Mouse (Mus musculus): ENCODE data around the gene Tcte2. TPM values are rescaled to one million over a fixed set of nuclear protein-coding genes. Genes with fewer than 3 reads are reported as not detected.
"Not testable (repeated sequence)": the region's sequence is repeated elsewhere in the genome, so short reads cannot be mapped to it uniquely, and the experiment has no call there.

The Tcte2 gene
- total and polyA plus RNA-seq, 3 experiments: 0.17 TPM; not detected in 2

- no peak for DNase-seq (ENCODE audit: extremely low read depth)
- dilution Hi-C loops (cut with MboI; ENCODE audit: extremely low pct_ligation_motif_present, extremely low pct_unique_long_range_greater_than_20kb, low sequenced_read_pairs): no loop called here
Observed at GRCm38 (mm10) chr17:13802836-13803408, 41.3 kb upstream of the Tcte2 start.

GRCm38 (mm10) chr17:13797691-13798090, 36.1 kb upstream of the Tcte2 start:
- TF ChIP-seq USF1 (IDR thresholded peaks at IDR 0.05; ENCODE audit: low read depth, low read length) (no peak), SMC3 (IDR thresholded peaks at IDR 0.05; ENCODE audit: low read depth, low read length) (no peak), CHD1 (IDR thresholded peaks at IDR 0.05; ENCODE audit: low read depth, low read length) (no peak), IRF4 (IDR thresholded peaks at IDR 0.05; ENCODE audit: low read depth, low read length) (no peak), USF2 (conservative IDR thresholded peaks at IDR 0.05; ENCODE audit: low read depth, low read length) (no peak), NELFE (IDR thresholded peaks at IDR 0.05; ENCODE audit: low read depth, low read length) (no peak), NRF1 (IDR thresholded peaks at IDR 0.05; ENCODE audit: low read depth, low read length) (no peak), MEF2A (IDR thresholded peaks at IDR 0.05; ENCODE audit: borderline replicate concordance, low read depth, low read length) (no peak), MXI1 (IDR thresholded peaks at IDR 0.05; ENCODE audit: low read depth, low read length) (no peak), MAFK (IDR thresholded peaks at IDR 0.05; ENCODE audit: insufficient replicate concordance, low read length) (no peak), ELF1 (IDR thresholded peaks at IDR 0.05; ENCODE audit: low read depth, low read length) (no peak), ZKSCAN1 (IDR thresholded peaks at IDR 0.05; ENCODE audit: borderline replicate concordance, low read depth, low read length) (no peak), EP300 (IDR thresholded peaks at IDR 0.05; ENCODE audit: low read length) (no peak), TBP (conservative IDR thresholded peaks at IDR 0.05; ENCODE audit: low read depth, low read length) (no peak), SIN3A (IDR thresholded peaks at IDR 0.05; ENCODE audit: low read length) (no peak), MAX (IDR thresholded peaks at IDR 0.05; ENCODE audit: low read length) (no peak), ZMIZ1 (IDR thresholded peaks at IDR 0.05; ENCODE audit: low read depth, low read length) (no peak), RCOR1 (conservative IDR thresholded peaks at IDR 0.05; ENCODE audit: low read depth, low read length) (no peak), E2F4 (IDR thresholded peaks at IDR 0.05; ENCODE audit: insufficient replicate concordance, low read depth, low read length) (no peak), JUND (conservative IDR thresholded peaks at IDR 0.05; ENCODE audit: low read depth, low read length) (no peak)
- in situ Hi-C loops (cut with MboI; ENCODE audit: low pct_ligation_motif_present, low pct_unique_long_range_greater_than_20kb, low sequenced_read_pairs): no loop called here
- Histone ChIP-seq H3K4me3 (replicated peaks in 1 of 3; ENCODE audit: low read depth in 2 of 3, low read length in 2 of 3, poor library complexity in 1 of 3) (no peak overlapping the region), H3K27ac (ENCODE audit: insufficient read depth, low read depth) (no peak overlapping the region), H3K9ac (ENCODE audit: insufficient read depth, low read depth) (no peak overlapping the region), H3K27me3 (replicated peaks) (no peaks in the 10 kb centered on the region), H3K36me3 (replicated peaks in 1 of 2; ENCODE audit: control insufficient read depth in 1 of 2, insufficient read depth in 1 of 2, low read length in 1 of 2) (no peaks in the 10 kb centered on the region), H3K4me1 (ENCODE audit: control insufficient read depth in 1 of 2, insufficient read depth in 2 of 2) (peaks cover 0 to 4% of the 10 kb centered on the region in 2 experiments; a peak in 1 of 4 replicates), H3K4me2 (ENCODE audit: insufficient read depth, low read depth, poor library complexity, severe bottlenecking) (no peak overlapping the region), H3K79me2 (replicated peaks; ENCODE audit: control insufficient read depth, extremely low read depth, insufficient read depth, poor library complexity, severe bottlenecking) (no peaks in the 10 kb centered on the region), H3K9me3 (replicated peaks; ENCODE audit: low read length) (no peaks in the 10 kb centered on the region)
- dilution Hi-C loops (cut with MboI; ENCODE audit: extremely low pct_ligation_motif_present, extremely low pct_unique_long_range_greater_than_20kb, low sequenced_read_pairs): no loop called here
- DNase-seq (ENCODE audit: extremely low read depth): no peak

More at GRCm38 (mm10) chr17:13802836-13803408, 41.3 kb upstream of the Tcte2 start:
- peaks cover 0 to 7% of the 10 kb centered on the region in 2 experiments for H3K36me3 ChIP-seq (replicated peaks in 1 of 2; ENCODE audit: control insufficient read depth in 1 of 2, insufficient read depth in 1 of 2, low read length in 1 of 2)
- no peak overlapping the region for H3K4me2 ChIP-seq (ENCODE audit: insufficient read depth, low read depth, poor library complexity, severe bottlenecking)
- H3K79me2 ChIP-seq (replicated peaks; ENCODE audit: control insufficient read depth, extremely low read depth, insufficient read depth, poor library complexity, severe bottlenecking): no peaks in the 10 kb centered on the region
- H3K9ac ChIP-seq (ENCODE audit: insufficient read depth, low read depth): no peak overlapping the region
- no peak overlapping the region for H3K27ac ChIP-seq (ENCODE audit: insufficient read depth, low read depth)
- H3K4me3 ChIP-seq (replicated peaks in 1 of 3; ENCODE audit: low read depth in 2 of 3, low read length in 2 of 3, poor library complexity in 1 of 3): no peak overlapping the region
- H3K27me3 ChIP-seq (replicated peaks): no peaks in the 10 kb centered on the region
- in situ Hi-C loops (cut with MboI; ENCODE audit: low pct_ligation_motif_present, low pct_unique_long_range_greater_than_20kb, low sequenced_read_pairs): no loop called here
- TF ChIP-seq POLR2AphosphoS2 (IDR thresholded peaks at IDR 0.05; ENCODE audit: low read depth, low read length) (no peak), SMC3 (IDR thresholded peaks at IDR 0.05; ENCODE audit: low read depth, low read length) (no peak)
- H3K4me1 ChIP-seq (ENCODE audit: control insufficient read depth in 1 of 2, insufficient read depth in 2 of 2): peaks cover 0 to 12% of the 10 kb centered on the region in 2 experiments; a peak in 1 of 4 replicates
- no peaks in the 10 kb centered on the region for H3K9me3 ChIP-seq (replicated peaks; ENCODE audit: low read length)

GRCm38 (mm10) chr17:13790033-13790432, 28.4 kb upstream of the Tcte2 start:
- DNase-seq (ENCODE audit: extremely low read depth); in situ Hi-C loops (cut with MboI; ENCODE audit: low pct_ligation_motif_present, low pct_unique_long_range_greater_than_20kb, low sequenced_read_pairs); H3K79me2 ChIP-seq (replicated peaks; ENCODE audit: control insufficient read depth, extremely low read depth, insufficient read depth, poor library complexity, severe bottlenecking); H3K36me3 ChIP-seq (replicated peaks in 1 of 2; ENCODE audit: control insufficient read depth in 1 of 2, insufficient read depth in 1 of 2, low read length in 1 of 2); H3K9me3 ChIP-seq (replicated peaks; ENCODE audit: low read length); H3K4me3 ChIP-seq (replicated peaks in 1 of 3; ENCODE audit: low read depth in 2 of 3, low read length in 2 of 3, poor library complexity in 1 of 3); H3K4me2 ChIP-seq (ENCODE audit: insufficient read depth, low read depth, poor library complexity, severe bottlenecking); H3K27ac ChIP-seq (ENCODE audit: insufficient read depth, low read depth); H3K4me1 ChIP-seq (ENCODE audit: control insufficient read depth in 1 of 2, insufficient read depth in 2 of 2); H3K9ac ChIP-seq (ENCODE audit: insufficient read depth, low read depth); H3K27me3 ChIP-seq (replicated peaks); dilution Hi-C loops (cut with MboI; ENCODE audit: extremely low pct_ligation_motif_present, extremely low pct_unique_long_range_greater_than_20kb, low sequenced_read_pairs): not testable (repeated sequence)

All from CH12.LX (cell line).